Mouse (Mus musculus) limb, embryonic 12.5 days (tissue): Measurements from ENCODE around the gene Elovl5. TPM values are rescaled to one million over a fixed set of nuclear protein-coding genes. Genes with fewer than 3 reads are reported as not detected.

Experiments used
- ATAC-seq: fragments of 200-750 bp; cut with Nextera tagmentation; 2 replicates; pipeline ENCODE4 v1.8.0; 2017; ENCODE audit warnings: low read depth, moderate TSS enrichment; ENCODE audit not compliant: insufficient number of reproducible peaks, insufficient read depth, low FRiP score, low TSS enrichment
- H3K27ac ChIP-seq: fragments of 300-500 bp; sonication (generic); 2 replicates; pipeline ENCODE4 v1.5.1; 2016; ENCODE audit warnings: mild to moderate bottlenecking, moderate library complexity
- H3K27me3 ChIP-seq: fragments of 300-500 bp; sonication (generic); 2 replicates; pipeline ENCODE4 v1.6.1; 2016; ENCODE audit warnings: mild to moderate bottlenecking, moderate library complexity
- H3K36me3 ChIP-seq: fragments of 300-500 bp; sonication (generic); 2 replicates; pipeline ENCODE4 v1.6.1; 2016; ENCODE audit warnings: mild to moderate bottlenecking, moderate library complexity
- H3K4me1 ChIP-seq: fragments of 300-500 bp; sonication (generic); replicated peaks from 2 replicates; pipeline ENCODE4 v1.6.1; 2016
- H3K4me2 ChIP-seq: fragments of 300-500 bp; sonication (generic); 2 replicates; pipeline ENCODE4 v1.6.1; 2016; ENCODE audit warnings: mild to moderate bottlenecking, moderate library complexity
- H3K4me3 ChIP-seq: fragments of 300-500 bp; sonication (generic); replicated peaks from 2 replicates; pipeline ENCODE4 v1.5.1; 2016; ENCODE audit warnings: mild to moderate bottlenecking
- H3K9ac ChIP-seq: fragments of 300-500 bp; sonication (generic); replicated peaks from 2 replicates; pipeline ENCODE4 v1.6.1; 2016; ENCODE audit warnings: mild to moderate bottlenecking, moderate library complexity
- H3K9me3 ChIP-seq: fragments of 300-500 bp; sonication (generic); 2 replicates; pipeline ENCODE4 v1.6.1; 2016; ENCODE audit warnings: mild to moderate bottlenecking, moderate library complexity
- WGBS: fragments of 180-500 bp; shearing (Covaris S2); methylation state at CpG from one replicate; pipeline ENCODE4 v1.1.7; 2016; 5-methylcytosine and 5-hydroxymethylcytosine counted together
- polyA plus RNA-seq: library from polyadenylated mRNA; unstranded; fragments of >200 nt; fragmentation: Nextera tagmentation; extraction: Ambion mirVana; gene quantifications from 2 replicates; pipeline ENCODE4 v1.2.1, GENCODE M21; 2016

Elovl5 gene
- polyA plus RNA-seq, 1 experiment from 2014 or later: 71.9 TPM

GRCm38 (mm10) chr9:77929296-77929695 is 12.1 kb downstream of the Elovl5 start:
- Histone ChIP-seq H3K9ac (no peak overlapping the region), H3K36me3 (no peaks in the 10 kb centered on the region), H3K4me2 (no peak overlapping the region), H3K4me3 (no peak overlapping the region), H3K4me1 (peaks cover 44% of the 10 kb centered on the region), H3K27me3 (no peaks in the 10 kb centered on the region), H3K27ac (no peak overlapping the region), H3K9me3 (no peaks in the 10 kb centered on the region)
- WGBS: 77% methylated on average over 5 of the region's 5 CpGs
- ATAC-seq: no peak

GRCm38 (mm10) chr9:77930036-77930859 is 13.1 kb downstream of the Elovl5 start:
- Histone ChIP-seq H3K4me2 (no peak overlapping the region), H3K27ac (no peak overlapping the region), H3K27me3 (no peaks in the 10 kb centered on the region), H3K4me1 (peaks cover 39% of the 10 kb centered on the region), H3K9ac (no peak overlapping the region), H3K4me3 (no peak overlapping the region), H3K36me3 (no peaks in the 10 kb centered on the region), H3K9me3 (no peaks in the 10 kb centered on the region)
- WGBS: 62% methylated on average over 10 of the region's 10 CpGs
- no peak for ATAC-seq

GRCm38 (mm10) chr9:77930860-77931184 is 13.7 kb downstream of the Elovl5 start:
- Histone ChIP-seq H3K27me3 (no peaks in the 10 kb centered on the region), H3K4me1 (peaks cover 37% of the 10 kb centered on the region), H3K4me2 (no peak overlapping the region), H3K9ac (no peak overlapping the region), H3K9me3 (no peaks in the 10 kb centered on the region), H3K36me3 (no peaks in the 10 kb centered on the region), H3K4me3 (no peak overlapping the region), H3K27ac (no peak overlapping the region)
- no peak for ATAC-seq
- WGBS: 58% methylated on average over 4 of the region's 4 CpGs

- Histone ChIP-seq H3K4me1 (peaks cover 35% of the 10 kb centered on the region), H3K9ac (no peak overlapping the region), H3K9me3 (no peaks in the 10 kb centered on the region), H3K27me3 (no peaks in the 10 kb centered on the region), H3K36me3 (no peaks in the 10 kb centered on the region), H3K27ac (no peak overlapping the region), H3K4me2 (no peak overlapping the region), H3K4me3 (no peak overlapping the region)
- ATAC-seq: no peak
- 80% methylated on average over 5 of the region's 5 CpGs for WGBS
Observed at GRCm38 (mm10) chr9:77931740-77932139, 14.6 kb downstream of the Elovl5 start.

GRCm38 (mm10) chr9:77935818-77936611 is 18.9 kb downstream of the Elovl5 start:
- no peak overlapping the region for H3K4me3 ChIP-seq
- no peak overlapping the region for H3K9ac ChIP-seq
- no peak overlapping the region for H3K27ac ChIP-seq
- ATAC-seq: no peak
- no peak overlapping the region for H3K4me2 ChIP-seq
- peaks cover 28% of the 10 kb centered on the region for H3K4me1 ChIP-seq
- H3K36me3 ChIP-seq: no peaks in the 10 kb centered on the region
- no peaks in the 10 kb centered on the region for H3K27me3 ChIP-seq
- H3K9me3 ChIP-seq: no peaks in the 10 kb centered on the region
- WGBS: 63% methylated on average over 10 of the region's 10 CpGs

- H3K27me3 ChIP-seq: no peaks in the 10 kb centered on the region
- no peak overlapping the region for H3K4me3 ChIP-seq
- ATAC-seq: no peak
- no peaks in the 10 kb centered on the region for H3K9me3 ChIP-seq
- H3K27ac ChIP-seq: no peak overlapping the region
- H3K36me3 ChIP-seq: no peaks in the 10 kb centered on the region
- WGBS: 74% methylated on average over 11 of the region's 11 CpGs
- no peak overlapping the region for H3K4me2 ChIP-seq
- H3K4me1 ChIP-seq: peaks cover 33% of the 10 kb centered on the region
- H3K9ac ChIP-seq: no peak overlapping the region
Observed at GRCm38 (mm10) chr9:77937875-77938274, 20.7 kb downstream of the Elovl5 start.

GRCm38 (mm10) chr9:77938761-77939553 is 21.8 kb downstream of the Elovl5 start:
- Histone ChIP-seq H3K4me2 (0 out of 2 replicates have a peak overlapping the region, but pooled peaks have one; percentile 4), H3K27me3 (no peaks in the 10 kb centered on the region), H3K4me1 (peaks cover 33% of the 10 kb centered on the region), H3K27ac (0 out of 2 replicates have a peak overlapping the region, but pooled peaks have one; percentile 50), H3K36me3 (no peaks in the 10 kb centered on the region), H3K4me3 (no peak overlapping the region), H3K9me3 (no peaks in the 10 kb centered on the region), H3K9ac (no peak overlapping the region)
- WGBS: 60% methylated on average over 13 of the region's 13 CpGs
- no peak for ATAC-seq

- ATAC-seq: no peak
- no peak overlapping the region for H3K4me2 ChIP-seq
- peaks cover 33% of the 10 kb centered on the region for H3K4me1 ChIP-seq
- WGBS: 58% methylated on average over 5 of the region's 5 CpGs
- H3K27ac ChIP-seq: 0 out of 2 replicates have a peak overlapping the region, but pooled peaks have one; percentile 50
- H3K36me3 ChIP-seq: no peaks in the 10 kb centered on the region
- no peaks in the 10 kb centered on the region for H3K9me3 ChIP-seq
- H3K9ac ChIP-seq: no peak overlapping the region
- no peaks in the 10 kb centered on the region for H3K27me3 ChIP-seq
- no peak overlapping the region for H3K4me3 ChIP-seq
Observed at GRCm38 (mm10) chr9:77939554-77939920, 22.4 kb downstream of the Elovl5 start.

GRCm38 (mm10) chr9:77941058-77941457 is 23.9 kb downstream of the Elovl5 start:
- Histone ChIP-seq H3K27me3 (no peaks in the 10 kb centered on the region), H3K4me2 (no peak overlapping the region), H3K27ac (no peak overlapping the region), H3K36me3 (no peaks in the 10 kb centered on the region), H3K9ac (no peak overlapping the region), H3K4me1 (peaks cover 37% of the 10 kb centered on the region), H3K4me3 (no peak overlapping the region), H3K9me3 (no peaks in the 10 kb centered on the region)
- WGBS: 30% methylated on average over 6 of the region's 6 CpGs
- no peak for ATAC-seq

- H3K9ac ChIP-seq: no peak overlapping the region
- no peak for ATAC-seq
Observed at GRCm38 (mm10) chr9:77941836-77942235, 24.7 kb downstream of the Elovl5 start.

GRCm38 (mm10) chr9:77942411-77942810 is 25.2 kb downstream of the Elovl5 start:
- 91% methylated on average over 10 of the region's 10 CpGs for WGBS
- no peaks in the 10 kb centered on the region for H3K27me3 ChIP-seq
- H3K9me3 ChIP-seq: 0 out of 2 replicates have a peak, but pooled peaks cover under 1% of the 10 kb centered on the region
- no peak overlapping the region for H3K4me2 ChIP-seq
- H3K36me3 ChIP-seq: no peaks in the 10 kb centered on the region
- no peak for ATAC-seq
- no peak overlapping the region for H3K9ac ChIP-seq
- no peak overlapping the region for H3K27ac ChIP-seq
- peaks cover 42% of the 10 kb centered on the region for H3K4me1 ChIP-seq
- H3K4me3 ChIP-seq: no peak overlapping the region

More at GRCm38 (mm10) chr9:77941836-77942235, 24.7 kb downstream of the Elovl5 start:
- Histone ChIP-seq H3K9me3 (no peaks in the 10 kb centered on the region), H3K27me3 (no peaks in the 10 kb centered on the region), H3K4me3 (no peak overlapping the region), H3K4me2 (no peak overlapping the region), H3K27ac (no peak overlapping the region), H3K36me3 (no peaks in the 10 kb centered on the region), H3K4me1 (peaks cover 42% of the 10 kb centered on the region)
- 71% methylated on average over 9 of the region's 9 CpGs for WGBS
